Mouse (Mus musculus) CH12.LX (cell line): Measurements from ENCODE around the gene Sidt2. TPM values are rescaled to one million over a fixed set of nuclear protein-coding genes. Genes with fewer than 3 reads are reported as not detected.

ENCODE experiments used
- DNase-seq: peaks from one replicate; pipeline ENCODE4 v3.0.0-alpha.2; 2013; ENCODE audit errors: extremely low read depth
- H3K27ac ChIP-seq: 2 replicates; pipeline ENCODE4 v1.5.1; 2012; ENCODE audit warnings: low read depth, mild to moderate bottlenecking, control low read depth, moderate library complexity; ENCODE audit not compliant: insufficient read depth
- H3K27me3 ChIP-seq: replicated peaks from 2 replicates; pipeline ENCODE3; 2012; ENCODE audit warnings: inconsistent platforms
- H3K36me3 ChIP-seq, 2 experiments: replicated peaks in 1 of 2; 2 replicates each; pipeline versions ENCODE3 to v1.6.1; 2012; ENCODE audit warnings: inconsistent platforms in 1 of 2, low read length in 1 of 2, mild to moderate bottlenecking in 1 of 2, mixed read lengths in 1 of 2, moderate library complexity in 1 of 2; ENCODE audit not compliant: control insufficient read depth in 1 of 2, insufficient read depth in 1 of 2
- H3K4me1 ChIP-seq, 2 experiments: 2 replicates each; pipeline ENCODE4 v1.6.1; 2012; ENCODE audit warnings: inconsistent platforms in 1 of 2, moderate library complexity in 1 of 2; ENCODE audit not compliant: insufficient read depth in 2 of 2, control insufficient read depth in 1 of 2
- H3K4me2 ChIP-seq: 2 replicates; pipeline ENCODE4 v1.6.1; 2012; ENCODE audit warnings: low read depth, mild to moderate bottlenecking, control low read depth; ENCODE audit not compliant: poor library complexity, insufficient read depth, severe bottlenecking
- H3K4me3 ChIP-seq, 3 experiments: fragments of 150-350 bp in 1 of 3; sonication (generic) in 1 of 3; replicated peaks in 1 of 3; 2 replicates each; pipeline versions ENCODE3 to v1.5.1; 2011 to 2012; ENCODE audit warnings: low read depth in 2 of 3, low read length in 2 of 3, mild to moderate bottlenecking in 2 of 3, moderate library complexity in 2 of 3, control low read depth in 1 of 3, improper control_type of control experiment in 1 of 3, inconsistent platforms in 1 of 3, mixed read lengths in 1 of 3; ENCODE audit not compliant: poor library complexity in 1 of 3
- H3K79me2 ChIP-seq: replicated peaks from 2 replicates; pipeline ENCODE4 v1.6.1; 2012; ENCODE audit warnings: mild to moderate bottlenecking, moderate library complexity; ENCODE audit not compliant: control insufficient read depth, poor library complexity, insufficient read depth, severe bottlenecking; ENCODE audit errors: extremely low read depth
- H3K9ac ChIP-seq: 2 replicates; pipeline ENCODE4 v1.6.1; 2012; ENCODE audit warnings: low read depth, mild to moderate bottlenecking, control low read depth, moderate library complexity; ENCODE audit not compliant: insufficient read depth
- H3K9me3 ChIP-seq: replicated peaks from 2 replicates; pipeline ENCODE3; 2012; ENCODE audit warnings: low read length, inconsistent platforms, mixed read lengths
- CHD1 ChIP-seq: IDR thresholded peaks from 2 replicates; pipeline ENCODE4 v1.6.1; 2012; ENCODE audit warnings: low read depth, low read length, improper control_type of control experiment, inconsistent platforms
- CTCF ChIP-seq, 2 experiments: IDR thresholded peaks in 1 of 2; conservative IDR thresholded peaks in 1 of 2; 2 replicates each; pipeline ENCODE4 v1.5.1; 2011 to 2012; ENCODE audit warnings: low read depth in 2 of 2, low read length in 2 of 2, improper control_type of control experiment in 1 of 2, inconsistent platforms in 1 of 2, mild to moderate bottlenecking in 1 of 2, moderate library complexity in 1 of 2
- ELF1 ChIP-seq: IDR thresholded peaks from 2 replicates; pipeline ENCODE4 v1.6.1; 2014; ENCODE audit warnings: low read depth, mild to moderate bottlenecking, inconsistent platforms, low read length, improper control_type of control experiment
- IRF4 ChIP-seq: IDR thresholded peaks from 2 replicates; pipeline ENCODE4 v1.6.1; 2014; ENCODE audit warnings: low read depth, mild to moderate bottlenecking, inconsistent platforms, low read length, improper control_type of control experiment
- JUND ChIP-seq: conservative IDR thresholded peaks from 2 replicates; pipeline ENCODE4 v1.6.1; 2011; ENCODE audit warnings: low read depth, low read length, improper control_type of control experiment
- KAT2A ChIP-seq: IDR thresholded peaks from 2 replicates; pipeline ENCODE4 v1.6.1; 2012; ENCODE audit warnings: low read length, improper control_type of control experiment, inconsistent platforms; ENCODE audit not compliant: insufficient replicate concordance
- MAZ ChIP-seq: IDR thresholded peaks from 2 replicates; pipeline ENCODE4 v1.6.1; 2012; ENCODE audit warnings: low read depth, mild to moderate bottlenecking, inconsistent platforms, low read length, improper control_type of control experiment, moderate library complexity
- MYC ChIP-seq: IDR thresholded peaks from 2 replicates; pipeline ENCODE4 v1.6.1; 2011; ENCODE audit warnings: low read depth, mild to moderate bottlenecking, improper control_type of control experiment, low read length
- NELFE ChIP-seq: IDR thresholded peaks from 2 replicates; pipeline ENCODE4 v1.6.1; 2011; ENCODE audit warnings: low read depth, low read length, improper control_type of control experiment
- TCF12 ChIP-seq: IDR thresholded peaks from 2 replicates; pipeline ENCODE4 v1.6.1; 2014; ENCODE audit warnings: low read depth, mild to moderate bottlenecking, inconsistent platforms, low read length, improper control_type of control experiment
- ZMIZ1 ChIP-seq: IDR thresholded peaks from 2 replicates; pipeline ENCODE4 v1.6.1; 2012; ENCODE audit warnings: low read depth, mild to moderate bottlenecking, inconsistent platforms, low read length, improper control_type of control experiment
- dilution Hi-C: fragments of 300-500 bp; cut with MboI; formaldehyde crosslinking; loops from 2 replicates; pipeline ENCODE4 v1.14.3; 2020; ENCODE audit warnings: low sequenced_read_pairs; ENCODE audit not compliant: extremely low pct_unique_long_range_greater_than_20kb, extremely low pct_ligation_motif_present
- in situ Hi-C: fragments of 300-500 bp; cut with MboI; formaldehyde crosslinking; loops from 3 replicates; pipeline ENCODE4 v1.14.3; 2019; ENCODE audit warnings: low sequenced_read_pairs, low pct_ligation_motif_present, low pct_unique_long_range_greater_than_20kb, mixed read lengths
- polyA plus RNA-seq: library from polyadenylated mRNA; unstranded; fragments of >175 nt; gene quantifications from 2 replicates; pipeline ENCODE4 v1.2.1, GENCODE M21; 2012; ENCODE audit warnings: low read depth; ENCODE audit not compliant: insufficient read length
- total RNA-seq, 2 experiments: library from RNA; depleted of rRNA; stranded (reverse); fragments of 300-350 nt in 1 of 2; fragments of >200 nt in 1 of 2; gene quantifications; 2 replicates each; pipeline ENCODE4 v1.2.3; 2012 to 2014

Gene Sidt2
- total and polyA plus RNA-seq, 3 experiments, result 38.9 to 143 (median 47.8) TPM

- peaks cover 85 to 95% of the 10 kb centered on the region in 2 experiments for H3K36me3 ChIP-seq
- in situ Hi-C loops (no loop called here), dilution Hi-C loops (no loop called here)
- H3K27ac ChIP-seq, result no peak overlapping the region
- H3K79me2 ChIP-seq, result no peaks in the 10 kb centered on the region
- H3K27me3 ChIP-seq, result no peaks in the 10 kb centered on the region
- H3K9ac ChIP-seq, result no peak overlapping the region
- H3K4me3 ChIP-seq, result no peak overlapping the region
- TF ChIP-seq JUND (no peak), TCF12 (peak; percentile 34; the same call in 1 of the 2 replicates), NELFE (no peak), MYC (no peak)
- H3K9me3 ChIP-seq, result no peaks in the 10 kb centered on the region
- peak; percentile 81 for DNase-seq
- H3K4me2 ChIP-seq, result no peak overlapping the region
- H3K4me1 ChIP-seq, result peaks cover 0 to 61% of the 10 kb centered on the region in 2 experiments; a peak in 2 of 4 replicates
Observed at GRCm38 (mm10) chr9:45944506-45945400, 10.3 kb downstream of the Sidt2 start.

GRCm38 (mm10) chr9:45943628-45944505, 11.2 kb downstream of the Sidt2 start:
- Histone ChIP-seq H3K4me1 (peaks cover 0 to 62% of the 10 kb centered on the region in 2 experiments; a peak in 2 of 4 replicates), H3K9me3 (no peaks in the 10 kb centered on the region)
- TF ChIP-seq MAZ (no peak), CTCF (conservative IDR thresholded peaks at IDR 0.05 in 1 of 2, IDR thresholded peaks at IDR 0.05 in 1 of 2; ENCODE audit: low read depth in 2 of 2, low read length in 2 of 2) (no peak), IRF4 (no peak), KAT2A (no peak), ZMIZ1 (no peak), ELF1 (no peak), CHD1 (no peak)
- TF ChIP-seq, all 38 proteins: peak for 0
- in situ Hi-C loops (no loop called here), dilution Hi-C loops (no loop called here)
- H3K9ac ChIP-seq, result no peak overlapping the region
- no peak overlapping the region for H3K4me3 ChIP-seq
- no peak overlapping the region for H3K4me2 ChIP-seq
- no peaks in the 10 kb centered on the region for H3K79me2 ChIP-seq
- H3K27me3 ChIP-seq, result no peaks in the 10 kb centered on the region
- no peak for DNase-seq
- peaks cover 86 to 95% of the 10 kb centered on the region in 2 experiments for H3K36me3 ChIP-seq
- H3K27ac ChIP-seq, result no peak overlapping the region
